Mouse (Mus musculus) gastrocnemius, adult 8-10 months (tissue): ENCODE data around the gene Swt1. TPM values are rescaled to one million over a fixed set of nuclear protein-coding genes. Genes with fewer than 3 reads are reported as not detected.
"Not testable (repeated sequence)": the region's sequence is repeated elsewhere in the genome, so short reads cannot be mapped to it uniquely, and the experiment has no call there.

Source experiments
- DNase-seq, 2 experiments: peaks; one replicate each; pipeline ENCODE4 v3.0.0; 2022; ENCODE audit warnings: low spot score in 2 of 2
- total RNA-seq, 4 experiments: library from RNA; stranded (reverse); gene quantifications; 2 replicates each; pipeline ENCODE4 v1.2.4; 2022

The Swt1 gene
- total RNA-seq: 1 to 10 TPM; 5.3 to 8.9 (median 6.3) TPM

GRCm38 (mm10) chr1:151428263-151429221, at the start of gene Swt1, which contains the start of gene Trmt1l:
Swt1 (minus strand) TSS chr1:151428455.
Trmt1l (plus strand) TSS chr1:151428542.
- peak; percentile 98 for DNase-seq

GRCm38 (mm10) chr1:151472386-151472785, 44.1 kb upstream of the Swt1 start:
- DNase-seq: not testable (repeated sequence)

- no peak for DNase-seq
These were observed 43.2 kb upstream of the Swt1 start for GRCm38 (mm10) chr1:151471429-151471828.

GRCm38 (mm10) chr1:151466571-151466970, 38.3 kb upstream of the Swt1 start:
- no peak for DNase-seq

- no peak for DNase-seq
These were observed 36.7 kb upstream of the Swt1 start for GRCm38 (mm10) chr1:151464914-151465313.

- DNase-seq: no peak
These were observed 33.0 kb upstream of the Swt1 start for GRCm38 (mm10) chr1:151461265-151461664.

GRCm38 (mm10) chr1:151457087-151457486, 28.8 kb upstream of the Swt1 start:
- DNase-seq: no peak

- DNase-seq: no peak
These were observed 23.7 kb upstream of the Swt1 start for GRCm38 (mm10) chr1:151451946-151452345.

GRCm38 (mm10) chr1:151450851-151451250, 22.6 kb upstream of the Swt1 start:
- no peak for DNase-seq

- no peak for DNase-seq
These were observed 21.6 kb upstream of the Swt1 start for GRCm38 (mm10) chr1:151449866-151450265.

GRCm38 (mm10) chr1:151435431-151435830, 7.2 kb upstream of the Swt1 start:
- DNase-seq: no peak

GRCm38 (mm10) chr1:151429316-151429715, 1.1 kb upstream of the Swt1 start:
- DNase-seq: no peak

GRCm38 (mm10) chr1:151427888-151428262, 380 bp downstream of the Swt1 start:
- DNase-seq: no peak

GRCm38 (mm10) chr1:151426947-151427600, 1.2 kb downstream of the Swt1 start:
- DNase-seq: no peak

GRCm38 (mm10) chr1:151422178-151422577, 6.1 kb downstream of the Swt1 start:
- DNase-seq: no peak

- DNase-seq: no peak
These were observed 18.4 kb downstream of the Swt1 start for GRCm38 (mm10) chr1:151409827-151410226.

GRCm38 (mm10) chr1:151390029-151390428, 38.2 kb downstream of the Swt1 start:
- no peak for DNase-seq

GRCm38 (mm10) chr1:151377353-151377752, 50.9 kb downstream of the Swt1 start:
- no peak for DNase-seq

GRCm38 (mm10) chr1:151372823-151373222, 55.4 kb downstream of the Swt1 start:
- no peak for DNase-seq

GRCm38 (mm10) chr1:151371543-151371942, 56.7 kb downstream of the Swt1 start:
- no peak for DNase-seq

- DNase-seq: no peak
These were observed 57.7 kb downstream of the Swt1 start for GRCm38 (mm10) chr1:151370573-151370972.

GRCm38 (mm10) chr1:151368444-151368843, 59.8 kb downstream of the Swt1 start:
- DNase-seq: no peak
